Comparison of ENCODE assay signal across 7 mouse cellular contexts in genomic region chrX:52369938-52370758, GRCm38 (mm10).
A peak's percentile ranks its signal among the peaks of the same experiment; 100 is the strongest.
DNase-seq lines count a peak whose midpoint lies in the region; ATAC-seq and TF ChIP-seq lines count a peak whose summit lies in the region.

No protein-coding gene starts in this region.

- H3K27me3 ChIP-seq in liver, embryonic 14.5 days (ENCODE audit: control insufficient read depth, insufficient read depth, low read length) = no peaks in the 10 kb centered on the region
- no peaks in the 10 kb centered on the region for H3K27me3 ChIP-seq in liver, embryonic 12.5 days (replicated peaks)
- peaks cover 10% of the 10 kb centered on the region; the same call in 1 of the 2 replicates for H3K27me3 ChIP-seq in hindbrain, embryonic 13.5 days

- no peak overlapping the region for H3K27ac ChIP-seq in liver, embryonic 14.5 days
- no peak overlapping the region for H3K27ac ChIP-seq in liver, embryonic 12.5 days
- H3K27ac ChIP-seq in hindbrain, embryonic 13.5 days = no peak overlapping the region

- 45% methylated on average over 8 of the region's 8 CpGs for WGBS in liver, embryonic 14.5 days (ENCODE audit: insufficient replicate concordance)
- WGBS in liver, embryonic 12.5 days (ENCODE audit: insufficient replicate concordance) = 59% methylated on average over 8 of the region's 8 CpGs
- 19% methylated on average over 8 of the region's 8 CpGs for WGBS in hindbrain, embryonic 13.5 days

- H3K4me1 ChIP-seq in liver, embryonic 14.5 days (replicated peaks; ENCODE audit: control insufficient read depth in 2 of 2, insufficient read depth in 2 of 2, low read length in 1 of 2) = no peaks in the 10 kb centered on the region
- H3K4me1 ChIP-seq in liver, embryonic 12.5 days = no peaks in the 10 kb centered on the region
- H3K4me1 ChIP-seq in hindbrain, embryonic 13.5 days (replicated peaks) = peaks cover 6% of the 10 kb centered on the region; the same call in 1 of the 2 replicates

- no peak for TF ChIP-seq EP300 in liver, embryonic 14.5 days (IDR thresholded peaks at IDR 0.05; ENCODE audit: low read depth)

- no peaks in the 10 kb centered on the region for H3K9me3 ChIP-seq in liver, embryonic 14.5 days (ENCODE audit: control insufficient read depth, low read length)
- H3K9me3 ChIP-seq in liver, embryonic 12.5 days (replicated peaks) = no peaks in the 10 kb centered on the region
- no peaks in the 10 kb centered on the region for H3K9me3 ChIP-seq in hindbrain, embryonic 13.5 days

- DNase-seq in liver, embryonic 14.5 days (ENCODE audit: low read depth in 3 of 3, low spot score in 3 of 3) = no peak
- peak; percentile 50 for DNase-seq in embryo, embryonic 10.5 days (ENCODE audit: low spot score)
- peak; percentile 65 for DNase-seq in retina, embryonic 14.5 days (ENCODE audit: low spot score)
- DNase-seq in thymus, postnatal 25 days = no peak
- no peak for DNase-seq in T-cell, adult 2 months (ENCODE audit: low spot score)

- no peak overlapping the region for H3K9ac ChIP-seq in liver, embryonic 14.5 days (replicated peaks)
- no peak overlapping the region for H3K9ac ChIP-seq in liver, embryonic 12.5 days
- H3K9ac ChIP-seq in hindbrain, embryonic 13.5 days = no peak overlapping the region

- 0 out of 2 replicates have a peak, but pooled peaks have one; percentile 11 for TF ChIP-seq CTCF in liver, embryonic 14.5 days (IDR thresholded peaks at IDR 0.05; ENCODE audit: low read depth)

- no peaks in the 10 kb centered on the region for H3K36me3 ChIP-seq in liver, embryonic 14.5 days (replicated peaks; ENCODE audit: control insufficient read depth, insufficient read depth, low read depth)
- no peaks in the 10 kb centered on the region for H3K36me3 ChIP-seq in liver, embryonic 12.5 days
- H3K36me3 ChIP-seq in hindbrain, embryonic 13.5 days = no peaks in the 10 kb centered on the region

- no peak for ATAC-seq in liver, embryonic 14.5 days (ENCODE audit: insufficient read depth)
- ATAC-seq in liver, embryonic 12.5 days = no peak
- no peak for ATAC-seq in hindbrain, embryonic 13.5 days (ENCODE audit: low FRiP score)

- no peak overlapping the region for H3K4me2 ChIP-seq in liver, embryonic 14.5 days (ENCODE audit: low read depth)
- H3K4me2 ChIP-seq in liver, embryonic 12.5 days = no peak overlapping the region
- peak overlapping the region; percentile 46 for H3K4me2 ChIP-seq in hindbrain, embryonic 13.5 days

- H3K4me3 ChIP-seq in liver, embryonic 14.5 days (ENCODE audit: insufficient read depth in 1 of 2, low read depth in 2 of 2, low read length in 2 of 2) = no peak overlapping the region
- H3K4me3 ChIP-seq in liver, embryonic 12.5 days = no peak overlapping the region
- no peak overlapping the region for H3K4me3 ChIP-seq in hindbrain, embryonic 13.5 days

Comparison
In these comparisons a context has a peak if more than half of its experiments do, and no peak if none do; other contexts are left out.
1. DNase-seq: peak in embryo, embryonic 10.5 days (single experiment) and retina, embryonic 14.5 days (single experiment); none in liver, embryonic 14.5 days (0 of 3), thymus, postnatal 25 days (single experiment) and T-cell, adult 2 months (single experiment).